Mouse (Mus musculus): ENCODE measurements around the gene Cfap300.
A peak's percentile ranks its signal among the peaks of the same experiment; 100 is the strongest.

GRCm38 (mm10) chr9:8074345-8074744, 31.7 kb upstream of the Cfap300 start:
- TF ChIP-seq EP300 (IDR thresholded peaks at IDR 0.05; ENCODE audit: low read depth in 1 of 2, low read length in 2 of 2) (no peak), POLR2A (IDR thresholded peaks at IDR 0.05; ENCODE audit: control insufficient read depth in 1 of 2, insufficient read depth in 1 of 2, low read depth in 1 of 2, low read length in 2 of 2, poor library complexity in 1 of 2) (no peak), CTCF (IDR thresholded peaks at IDR 0.05 in 2 of 3, conservative IDR thresholded peaks at IDR 0.05 in 1 of 3; ENCODE audit: control insufficient read depth in 1 of 3, insufficient read depth in 1 of 3, low read depth in 2 of 3, low read length in 3 of 3, poor library complexity in 1 of 3, severe bottlenecking in 1 of 3) (peak in 1 of 3 experiments; percentile 16; a peak in 1 of 6 replicates), MYC (IDR thresholded peaks at IDR 0.05; ENCODE audit: low read depth, low read length) (no peak), ZMIZ1 (IDR thresholded peaks at IDR 0.05; ENCODE audit: low read depth, low read length) (no peak), SMC3 (IDR thresholded peaks at IDR 0.05; ENCODE audit: low read depth, low read length) (no peak), GATA1 (IDR thresholded peaks at IDR 0.05; ENCODE audit: low read depth, low read length) (no peak), ELF1 (IDR thresholded peaks at IDR 0.05; ENCODE audit: low read depth, low read length) (no peak), KAT2A (conservative IDR thresholded peaks at IDR 0.05; ENCODE audit: low read depth, low read length) (no peak), USF2 (IDR thresholded peaks at IDR 0.05; ENCODE audit: borderline replicate concordance in 1 of 2, insufficient read depth in 1 of 2, low read depth in 1 of 2, low read length in 2 of 2) (no peak), HCFC1 (IDR thresholded peaks at IDR 0.05; ENCODE audit: low read depth, low read length) (no peak)
